ENCODE assay signal across 8 mouse cellular contexts in genomic region chr3:89349869-89350501, GRCm38 (mm10). TPM values are rescaled to one million over a fixed set of nuclear protein-coding genes. Genes with fewer than 3 reads are reported as not detected.
A peak's percentile ranks its signal among the peaks of the same experiment; 100 is the strongest.
DNase-seq lines count a peak whose midpoint lies in the region; ATAC-seq and TF ChIP-seq lines count a peak whose summit lies in the region.

Adam15 (minus strand) TSS chr3:89349996.

- H3K36me3 ChIP-seq in hindbrain, embryonic 16.5 days (ENCODE audit: control insufficient read depth, insufficient read depth, low read length) = peaks cover under 1% of the 10 kb centered on the region; the same call in 1 of the 2 replicates

- no peak for TF ChIP-seq CTCF in gastrocnemius, adult 2 months (IDR thresholded peaks at IDR 0.05)

- H3K27me3 ChIP-seq in hindbrain, embryonic 16.5 days (replicated peaks; ENCODE audit: control insufficient read depth, insufficient read depth, low read length) = no peaks in the 10 kb centered on the region

- H3K9ac ChIP-seq in hindbrain, embryonic 16.5 days (ENCODE audit: low read depth, low read length) = peak within 1 kb of the TSS; percentile 85

- peak within 1 kb of the TSS; percentile 90 for H3K27ac ChIP-seq in gastrocnemius, adult 2 months
- peak within 1 kb of the TSS; percentile 90 for H3K27ac ChIP-seq in hindbrain, embryonic 16.5 days (ENCODE audit: low read depth, low read length)

- peak; percentile 93 for ATAC-seq in hindbrain, embryonic 16.5 days

- peak; percentile 62 for DNase-seq in WW6 (ENCODE audit: low read depth, low spot score)
- peak; percentile 84 to 93 for DNase-seq in cerebellum, postnatal 4 days (ENCODE audit: low spot score in 2 of 2)
- peak; percentile 92 for DNase-seq in gastrocnemius, adult 2 months
- DNase-seq in left cerebral cortex, adult 18-20 months (ENCODE audit: low spot score in 2 of 2) = peak; percentile 88 to 92
- DNase-seq in lung, postnatal 4 days = peak; percentile 91 to 95
- DNase-seq in retina, postnatal 1 day = peak; percentile 92
- DNase-seq in thymus, postnatal 4 days = peak; percentile 91

- peak within 1 kb of the TSS; percentile 94 for H3K4me3 ChIP-seq in gastrocnemius, adult 2 months
- H3K4me3 ChIP-seq in hindbrain, embryonic 16.5 days (ENCODE audit: low read length) = peak within 1 kb of the TSS; percentile 82

- peak within 1 kb of the TSS; percentile 98 for H3K4me2 ChIP-seq in hindbrain, embryonic 16.5 days (ENCODE audit: low read length)

- WGBS in hindbrain, embryonic 16.5 days = under 1% methylated on average over 58 of the region's 59 CpGs

- intact Hi-C loops in gastrocnemius, adult 2 months (cut with DNase I) = loop anchor here (10.0 kb wide), 1 partner anchor 335 kb away; no protein-coding TSS in a partner anchor

- H3K9me3 ChIP-seq in hindbrain, embryonic 16.5 days (ENCODE audit: control insufficient read depth, low read length) = no peaks in the 10 kb centered on the region

- H3K4me1 ChIP-seq in hindbrain, embryonic 16.5 days (ENCODE audit: control insufficient read depth, insufficient read depth, low read depth, low read length) = peaks cover 13% of the 10 kb centered on the region

RNA-seq across cellular contexts. Expression of gene Adam15, which starts in this region (rescaled TPM):
- total RNA-seq in gastrocnemius, adult 2 months (2021) = 10 to 100 TPM; 21.7 to 30.5 TPM
- 74.6 and 84.1 TPM in 2 replicates for polyA plus RNA-seq in hindbrain, embryonic 16.5 days (2015; fragmentation: Nextera tagmentation; extraction: Ambion mirVana)
- total RNA-seq in left cerebral cortex, adult 18-20 months (2021) = 100 to 1,000 TPM in 1 of 2 experiments, 10 to 100 TPM in 1; 99.8 to 102 TPM

Comparison
In these comparisons a context has a peak if more than half of its experiments do, and no peak if none do; other contexts are left out.
1. Peak in every context shown above with its lines: DNase-seq, ATAC-seq, H3K4me3 ChIP-seq and H3K27ac ChIP-seq.